Mouse (Mus musculus) embryonic fibroblast, embryonic 13.5 days (primary cell): ENCODE data around the gene Cacna1s.

Source experiments
- CTCF ChIP-seq: IDR thresholded peaks from 2 replicates; pipeline ENCODE4 v1.5.1; 2011; ENCODE audit warnings: mild to moderate bottlenecking, control low read depth, low read length, moderate library complexity, borderline replicate concordance; ENCODE audit not compliant: insufficient read depth
- POLR2A ChIP-seq: IDR thresholded peaks from 2 replicates; pipeline ENCODE4 v1.6.1; 2011; ENCODE audit warnings: low read depth, mild to moderate bottlenecking, control low read depth, low read length, moderate library complexity

DNA sequence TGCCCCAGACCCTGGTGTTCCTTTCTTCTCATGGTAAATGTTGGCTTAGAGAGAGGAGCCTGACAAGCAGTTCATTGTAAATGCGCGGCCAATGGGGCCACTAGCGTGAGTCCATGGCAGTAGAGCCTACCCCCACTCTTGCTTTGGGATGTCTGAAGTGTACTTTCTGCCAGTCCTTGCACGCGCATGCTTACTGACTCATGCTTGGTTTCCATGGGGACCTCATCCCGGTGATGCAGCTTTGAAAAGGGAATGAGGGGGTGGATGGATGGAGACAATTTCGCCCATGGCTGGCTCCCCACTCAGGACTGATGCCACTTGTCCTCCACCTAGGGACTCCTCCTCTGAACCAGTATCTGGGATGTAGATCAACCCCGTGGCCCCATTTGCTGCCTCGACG is 91.0 kb downstream of the Cacna1s start:
- no peak for TF ChIP-seq POLR2A
- no peak for TF ChIP-seq CTCF
